Mouse (Mus musculus) right cerebral cortex, postnatal 36 days (tissue): ENCODE measurements at regions not wholly inside any gene's neighbourhood (a gene's known extent, or its start where the extent isn't known, plus 50 kb on each side); places are given as distances from the start of the nearest gene placed in this dataset.

Source experiments
- DNase-seq, 2 experiments: peaks; one replicate each; pipeline ENCODE4 v3.0.0; 2022; ENCODE audit warnings: low spot score in 2 of 2, mixed read lengths in 1 of 2

GRCm38 (mm10) chr16:27138384-27138783 is 146.9 kb upstream of the Gmnc start:
- no peak for DNase-seq

GRCm38 (mm10) chr16:27138987-27139386 is 147.5 kb upstream of the Gmnc start:
- DNase-seq: no peak

- peak; percentile 13 to 16 for DNase-seq
Measured at GRCm38 (mm10) chr16:27140037-27140436, 148.6 kb upstream of the Gmnc start.

- DNase-seq: peak; percentile 3 to 9
Measured at GRCm38 (mm10) chr16:27155805-27156204, 151.5 kb upstream of the Ostn start.

- no peak for DNase-seq
Measured at GRCm38 (mm10) chr16:27195650-27196049, 111.6 kb upstream of the Ostn start.
